Mouse (Mus musculus) forebrain, embryonic 14.5 days (tissue): Measurements from ENCODE around the gene Gli2. TPM values are rescaled to one million over a fixed set of nuclear protein-coding genes. Genes with fewer than 3 reads are reported as not detected.

Source experiments
- ATAC-seq: fragments of 200-750 bp; cut with Nextera tagmentation; 2 replicates; pipeline ENCODE4 v1.8.0; 2017; ENCODE audit warnings: mild to moderate bottlenecking, moderate library complexity
- DNase-seq: peaks from one replicate; pipeline ENCODE4 v3.0.0-alpha.2; 2015; ENCODE audit warnings: low spot score
- H3K27ac ChIP-seq: fragments of 300-500 bp; sonication (generic); 2 replicates; pipeline ENCODE4 v1.5.1; 2014; ENCODE audit warnings: low read depth, mild to moderate bottlenecking, control low read depth, low read length, moderate library complexity
- H3K27me3 ChIP-seq: fragments of 300-500 bp; sonication (generic); replicated peaks from 2 replicates; pipeline ENCODE4 v1.6.1; 2014; ENCODE audit warnings: low read length, control low read depth, mixed read lengths; ENCODE audit not compliant: control insufficient read depth, insufficient read depth
- H3K36me3 ChIP-seq: fragments of 300-500 bp; sonication (generic); 2 replicates; pipeline ENCODE4 v1.6.1; 2014; ENCODE audit warnings: low read length, control low read depth; ENCODE audit not compliant: control insufficient read depth, insufficient read depth
- H3K4me1 ChIP-seq: fragments of 300-500 bp; sonication (generic); 2 replicates; pipeline ENCODE4 v1.6.1; 2014; ENCODE audit warnings: antibody characterized with exemption, low read length, control low read depth; ENCODE audit not compliant: control insufficient read depth, insufficient read depth
- H3K4me2 ChIP-seq: fragments of 300-500 bp; sonication (generic); 2 replicates; pipeline ENCODE4 v1.6.1; 2014; ENCODE audit warnings: mild to moderate bottlenecking, control low read depth, low read length
- H3K4me3 ChIP-seq: fragments of 300-500 bp; sonication (generic); 2 replicates; pipeline ENCODE4 v1.5.1; 2014; ENCODE audit warnings: low read depth, low read length, control low read depth
- H3K9ac ChIP-seq: fragments of 300-500 bp; sonication (generic); 2 replicates; pipeline ENCODE4 v1.6.1; 2014; ENCODE audit warnings: mild to moderate bottlenecking, low read length, control low read depth, moderate library complexity
- H3K9me3 ChIP-seq: fragments of 300-500 bp; sonication (generic); replicated peaks from 2 replicates; pipeline ENCODE4 v1.6.1; 2016; ENCODE audit warnings: low read length, control low read depth, mixed read lengths; ENCODE audit not compliant: control insufficient read depth
- WGBS: fragments of 180-500 bp; shearing (Covaris S2); extraction: QIAGEN DNeasy Blood & Tissue Kit; methylation state at CpG from one replicate; pipeline ENCODE4 v1.1.7; 2014; 5-methylcytosine and 5-hydroxymethylcytosine counted together
- polyA plus RNA-seq: library from polyadenylated mRNA; unstranded; fragments of >200 nt; fragmentation: Nextera tagmentation; extraction: Ambion mirVana; gene quantifications from 2 replicates; pipeline ENCODE4 v1.2.1, GENCODE M21; 2014

Gene Gli2
- 3.3 and 4.1 TPM in 2 replicates for polyA plus RNA-seq

DNA sequence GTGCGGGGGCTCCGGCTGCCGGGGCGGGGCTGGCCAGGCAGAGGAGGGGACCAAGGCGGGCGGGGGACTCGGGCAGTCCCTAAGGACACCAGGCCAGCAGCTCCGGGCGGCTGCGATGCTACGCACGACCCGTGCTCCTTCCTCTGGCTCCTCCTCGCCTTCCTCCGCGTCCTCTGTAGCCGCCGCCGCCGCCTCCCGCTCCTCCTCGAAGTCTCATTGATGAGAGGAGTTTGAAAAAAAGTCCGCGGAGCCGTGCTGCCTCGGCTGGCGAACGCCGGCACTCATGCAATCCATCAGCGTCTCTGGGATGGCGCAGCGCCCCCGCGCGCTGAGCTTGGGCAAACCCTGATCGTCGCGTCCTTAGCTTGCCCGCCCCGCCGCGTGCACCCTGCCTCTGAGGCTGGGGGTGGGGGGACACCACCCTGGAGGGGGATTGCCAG lies at the start of gene Gli2:
Gene Gli2 (minus strand): TSS at position 218 of the 440 bp plus-strand sequence.
- DNase-seq, result peak; percentile 97
- ATAC-seq, result peak; percentile 87
- peak within 1 kb of the TSS; percentile 92 for H3K27ac ChIP-seq
- H3K27me3 ChIP-seq, result no peaks in the 10 kb centered on the region
- peak within 1 kb of the TSS; percentile 93 for H3K4me2 ChIP-seq
- peak within 1 kb of the TSS; percentile 73 for H3K9ac ChIP-seq
- no peaks in the 10 kb centered on the region for H3K9me3 ChIP-seq
- 0% methylated on average over 40 of the region's 42 CpGs for WGBS
- no peaks in the 10 kb centered on the region for H3K36me3 ChIP-seq
- peaks cover 27% of the 10 kb centered on the region for H3K4me1 ChIP-seq
- peak within 1 kb of the TSS; percentile 53 for H3K4me3 ChIP-seq

DNA sequence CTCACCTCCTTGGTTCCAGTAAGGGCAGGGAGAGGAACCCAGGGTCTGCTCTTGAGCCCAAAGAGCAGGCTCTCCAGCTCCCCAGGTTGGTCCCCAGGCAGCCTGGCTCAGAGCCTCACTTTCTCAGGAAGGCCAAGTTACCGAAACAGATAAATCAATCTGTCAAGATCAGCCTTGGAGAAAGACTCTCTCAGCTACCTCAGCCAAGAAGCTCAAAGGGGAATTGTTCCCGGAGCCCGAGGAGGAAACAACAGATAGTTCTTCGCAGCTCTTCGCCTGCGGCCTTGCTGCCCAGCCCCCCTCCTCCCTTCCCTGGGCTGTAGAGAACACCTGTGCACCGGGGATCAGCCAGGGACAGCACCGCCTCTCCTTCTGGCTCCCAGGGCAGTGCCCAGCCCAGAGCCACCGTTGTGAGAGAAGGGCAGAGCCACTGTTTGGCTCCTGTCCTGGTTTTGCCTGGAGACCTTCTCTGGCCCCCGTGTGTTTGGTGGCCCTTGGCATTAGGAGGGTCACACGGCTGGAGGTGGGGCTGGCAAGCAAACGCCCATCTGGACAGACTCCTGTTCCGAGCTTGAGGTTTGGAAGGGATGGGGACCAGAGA lies 44.6 kb upstream of the Gli2 start:
- H3K27me3 ChIP-seq, result no peaks in the 10 kb centered on the region
- H3K27ac ChIP-seq, result no peak overlapping the region
- no peaks in the 10 kb centered on the region for H3K4me1 ChIP-seq
- no peak overlapping the region for H3K9ac ChIP-seq
- no peak for ATAC-seq
- WGBS, result 53% methylated on average over 13 of the region's 13 CpGs
- no peaks in the 10 kb centered on the region for H3K9me3 ChIP-seq
- no peaks in the 10 kb centered on the region for H3K36me3 ChIP-seq
- no peak overlapping the region for H3K4me3 ChIP-seq
- no peak overlapping the region for H3K4me2 ChIP-seq
- no peak for DNase-seq

DNA sequence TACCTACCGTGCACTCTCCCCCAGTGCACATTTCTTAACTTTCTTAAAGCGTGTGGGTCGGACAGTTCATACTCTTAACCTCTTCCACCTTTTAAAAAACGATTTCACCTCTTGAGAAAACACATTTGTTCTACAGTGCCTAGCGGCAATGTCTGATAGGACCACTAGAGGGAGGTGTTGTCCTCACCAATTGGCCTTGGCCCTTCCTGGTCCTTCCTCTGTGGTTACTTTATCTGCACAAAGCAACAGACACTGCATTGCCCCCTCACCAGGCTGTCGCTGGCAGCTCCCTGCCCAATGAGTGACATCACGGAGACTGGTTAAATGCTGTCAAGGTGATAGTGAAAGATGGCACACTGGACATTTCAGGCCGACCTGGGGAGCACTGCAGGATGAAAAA lies 40.3 kb upstream of the Gli2 start:
- WGBS, result 20% methylated on average over 8 of the region's 8 CpGs
- H3K9ac ChIP-seq, result no peak overlapping the region

DNA sequence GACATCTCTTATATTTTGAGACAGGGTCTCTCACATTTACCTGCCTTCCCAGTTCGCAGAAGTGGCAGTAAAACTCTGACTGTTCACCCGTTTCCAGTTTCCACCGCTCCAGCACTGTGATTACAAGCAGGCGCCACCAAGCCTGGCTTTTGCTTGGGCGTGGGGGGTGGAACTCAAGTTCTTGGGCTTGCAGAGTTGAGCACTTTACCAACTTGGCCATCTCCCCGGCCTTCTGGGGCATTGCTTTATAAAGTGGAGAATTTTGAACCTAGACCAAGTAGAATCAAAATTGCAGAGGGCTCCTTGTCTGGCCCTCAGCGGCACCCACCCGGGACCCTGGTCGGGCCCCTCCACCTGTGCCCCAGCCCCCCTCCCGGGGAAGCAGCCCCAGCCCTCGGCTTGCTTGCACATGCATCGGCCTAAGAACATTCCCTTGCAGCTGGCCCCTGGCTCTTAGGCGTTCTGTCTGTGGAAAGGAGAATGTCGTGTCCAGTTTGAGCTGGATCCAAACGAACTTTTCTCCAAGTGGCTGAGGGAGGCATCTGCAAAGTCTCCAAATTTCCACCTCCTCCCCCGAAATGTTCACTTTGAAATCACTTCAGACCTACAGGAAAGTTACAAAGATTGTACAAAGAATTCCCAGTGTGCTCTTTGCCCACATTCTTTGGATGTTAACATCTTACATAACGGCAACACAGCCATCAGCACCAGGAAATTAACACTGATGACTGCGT lies 36.6 kb upstream of the Gli2 start:
- ATAC-seq (no peak), DNase-seq (no peak)
- 84% methylated on average over 18 of the region's 18 CpGs for WGBS
- H3K9me3 ChIP-seq, result no peaks in the 10 kb centered on the region
- no peaks in the 10 kb centered on the region for H3K27me3 ChIP-seq
- no peak overlapping the region for H3K9ac ChIP-seq
- no peak overlapping the region for H3K4me2 ChIP-seq
- H3K4me1 ChIP-seq, result no peaks in the 10 kb centered on the region
- H3K4me3 ChIP-seq, result no peak overlapping the region
- H3K27ac ChIP-seq, result no peak overlapping the region
- no peaks in the 10 kb centered on the region for H3K36me3 ChIP-seq

More for the DNA sequence above, 40.3 kb upstream of the Gli2 start:
- DNase-seq (peak; percentile 86), ATAC-seq (peak; percentile 72)
- Histone ChIP-seq H3K4me3 (no peak overlapping the region), H3K27me3 (no peaks in the 10 kb centered on the region), H3K36me3 (no peaks in the 10 kb centered on the region), H3K4me2 (no peak overlapping the region), H3K9me3 (no peaks in the 10 kb centered on the region), H3K4me1 (no peaks in the 10 kb centered on the region), H3K27ac (no peak overlapping the region)

DNA sequence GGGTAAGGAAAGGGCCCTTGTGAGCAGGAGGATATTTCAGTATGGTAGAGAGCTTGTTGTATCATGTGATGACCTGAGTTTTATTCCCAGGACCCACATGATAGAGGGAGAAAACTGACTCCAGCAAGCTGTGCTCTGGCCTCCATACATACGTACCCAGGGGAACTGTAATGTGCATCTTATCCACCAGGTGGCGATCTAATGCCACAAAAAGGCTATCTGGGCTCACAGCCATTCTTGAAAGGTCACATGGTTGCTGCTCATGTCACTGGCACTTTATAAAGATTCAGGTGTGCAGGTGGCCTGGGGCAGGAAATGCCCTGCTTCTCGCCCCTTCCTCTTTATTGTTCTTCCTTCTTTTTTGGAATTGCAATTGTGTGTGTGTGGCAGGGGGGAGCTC lies 34.1 kb upstream of the Gli2 start:
- Histone ChIP-seq H3K27me3 (0 out of 2 replicates have a peak, but pooled peaks cover 4% of the 10 kb centered on the region), H3K4me3 (no peak overlapping the region), H3K9me3 (no peaks in the 10 kb centered on the region), H3K9ac (no peak overlapping the region), H3K27ac (no peak overlapping the region), H3K4me1 (no peaks in the 10 kb centered on the region), H3K4me2 (no peak overlapping the region), H3K36me3 (no peaks in the 10 kb centered on the region)
- DNase-seq, result peak; percentile 89
- 2% methylated on average over 3 of the region's 3 CpGs for WGBS
- ATAC-seq, result peak; percentile 43

DNA sequence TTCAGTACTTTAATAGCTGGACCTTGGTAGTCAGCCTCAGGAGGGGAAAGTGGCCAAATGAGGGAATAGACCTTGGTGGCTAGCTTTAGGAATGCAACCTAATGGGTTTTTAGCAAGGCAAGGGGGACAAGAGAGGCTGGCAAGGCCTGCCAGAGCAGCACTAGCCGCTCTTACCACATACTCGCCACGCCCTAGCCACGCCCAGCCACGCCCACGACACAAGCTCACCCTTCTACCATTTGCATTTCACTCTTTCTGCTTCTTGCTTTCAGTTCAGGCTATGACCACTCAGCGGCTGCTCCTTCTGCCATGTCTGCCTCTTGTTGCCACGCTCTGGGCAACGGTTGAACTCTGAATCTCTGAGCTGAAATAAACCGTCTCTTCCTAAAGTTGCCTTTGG lies 32.4 kb upstream of the Gli2 start:
- H3K4me1 ChIP-seq, result no peaks in the 10 kb centered on the region
- H3K27me3 ChIP-seq, result 0 out of 2 replicates have a peak, but pooled peaks cover 4% of the 10 kb centered on the region
- no peak overlapping the region for H3K9ac ChIP-seq
- no peak overlapping the region for H3K27ac ChIP-seq
- 62% methylated on average over 10 of the region's 10 CpGs for WGBS
- no peak overlapping the region for H3K4me3 ChIP-seq
- no peak for DNase-seq
- H3K36me3 ChIP-seq, result no peaks in the 10 kb centered on the region
- no peaks in the 10 kb centered on the region for H3K9me3 ChIP-seq
- ATAC-seq, result no peak
- H3K4me2 ChIP-seq, result no peak overlapping the region

DNA sequence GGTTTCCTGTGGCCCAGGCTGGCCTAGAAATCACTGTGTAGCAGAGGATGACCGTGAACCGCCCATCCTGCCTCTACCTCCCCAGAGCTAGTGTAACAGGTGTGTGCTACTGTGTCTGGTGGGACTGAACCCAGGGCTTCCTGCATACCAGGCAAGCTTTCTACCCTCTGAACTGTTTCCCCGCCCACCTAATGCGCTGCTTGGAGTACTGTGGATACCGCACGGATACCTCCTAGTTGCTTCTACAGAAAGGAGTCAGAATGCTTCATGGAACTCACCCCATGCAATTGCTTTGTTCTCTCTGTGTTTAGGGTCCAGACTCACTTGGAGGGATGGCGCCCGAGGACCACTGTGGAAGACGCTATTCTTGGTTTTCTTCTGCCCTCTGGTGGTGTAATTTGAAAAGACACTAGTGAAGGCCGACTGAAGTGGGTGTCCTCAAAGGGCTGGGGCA lies 30.1 kb upstream of the Gli2 start:
- H3K4me2 ChIP-seq, result peak overlapping the region; percentile 14; the same call in 1 of the 2 replicates

DNA sequence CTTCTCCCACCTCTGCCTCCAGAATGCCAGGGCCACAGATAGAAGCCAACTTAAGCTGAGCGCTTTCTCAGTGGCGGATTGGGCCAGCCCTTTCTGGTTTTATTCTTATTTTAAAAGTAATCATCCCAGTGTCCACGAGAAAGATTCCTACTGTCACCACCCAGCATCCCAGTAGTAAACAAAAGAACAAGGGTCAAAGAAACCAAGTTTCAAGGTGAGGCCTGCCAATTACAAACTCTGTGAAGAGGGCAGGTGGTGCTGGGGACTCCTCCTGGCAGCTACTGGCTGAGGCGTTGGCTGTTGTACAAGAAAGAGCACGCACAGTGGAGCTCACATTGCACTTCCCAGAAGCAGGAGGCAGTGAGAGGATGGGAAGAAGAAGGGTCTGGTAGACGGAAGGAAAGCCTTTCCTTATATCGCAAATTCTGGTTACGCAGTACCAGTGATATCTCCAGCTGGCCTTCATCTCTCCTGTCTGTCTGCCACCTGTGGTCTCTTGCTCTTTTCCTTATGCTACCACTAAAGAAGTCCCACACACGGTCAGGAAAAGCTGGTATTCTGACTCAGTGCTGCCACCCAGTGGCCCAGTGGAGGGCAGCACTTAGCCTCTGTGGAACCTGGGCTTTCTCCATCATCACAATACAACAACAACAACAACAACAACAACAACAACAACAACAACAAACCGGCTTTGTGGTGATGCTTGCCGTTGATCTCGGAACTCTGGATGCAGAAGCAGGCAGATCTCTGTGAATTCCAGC lies 29.0 kb upstream of the Gli2 start:
- 40% methylated on average over 12 of the region's 12 CpGs for WGBS
- H3K4me1 ChIP-seq, result no peaks in the 10 kb centered on the region
- 0 out of 2 replicates have a peak, but pooled peaks cover 4% of the 10 kb centered on the region for H3K27me3 ChIP-seq
- no peak overlapping the region for H3K4me3 ChIP-seq
- no peaks in the 10 kb centered on the region for H3K9me3 ChIP-seq
- DNase-seq, result peak; percentile 81
- no peak overlapping the region for H3K9ac ChIP-seq
- no peaks in the 10 kb centered on the region for H3K36me3 ChIP-seq
- H3K4me2 ChIP-seq, result no peak overlapping the region
- peak; percentile 76 for ATAC-seq
- H3K27ac ChIP-seq, result no peak overlapping the region

More for the DNA sequence above, 30.1 kb upstream of the Gli2 start:
- Histone ChIP-seq H3K9me3 (no peaks in the 10 kb centered on the region), H3K4me3 (no peak overlapping the region), H3K27me3 (0 out of 2 replicates have a peak, but pooled peaks cover 4% of the 10 kb centered on the region), H3K27ac (no peak overlapping the region), H3K36me3 (no peaks in the 10 kb centered on the region), H3K4me1 (no peaks in the 10 kb centered on the region), H3K9ac (peak overlapping the region; percentile 21; the same call in 1 of the 2 replicates)
- 23% methylated on average over 10 of the region's 10 CpGs for WGBS
- DNase-seq, result peak; percentile 90
- peak; percentile 79 for ATAC-seq
